Mouse (Mus musculus): ENCODE data around the gene Sltm. TPM values are rescaled to one million over a fixed set of nuclear protein-coding genes. Genes with fewer than 3 reads are reported as not detected.

Sltm gene
- polyA plus RNA-seq, 1 experiment from 2014 or later = 64.8 TPM

DNA sequence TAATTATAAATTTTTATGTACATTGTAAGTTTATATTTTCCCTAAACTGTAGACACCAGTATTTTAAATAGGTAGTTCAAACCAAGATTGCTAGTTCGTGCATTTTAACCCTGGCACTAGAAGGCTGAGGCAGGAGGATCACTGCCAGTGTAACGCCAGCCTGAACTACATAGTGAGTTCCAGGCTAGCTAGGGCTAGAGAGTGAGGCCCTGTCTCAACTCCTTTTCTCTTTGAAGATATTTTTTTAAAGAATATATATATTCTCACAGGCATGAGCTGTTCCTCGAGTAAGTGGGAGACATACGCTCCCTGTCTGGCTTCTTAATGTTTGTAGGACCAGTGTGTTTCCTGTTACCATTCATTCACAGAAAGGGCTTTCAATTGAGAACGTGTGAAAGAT is 14.2 kb downstream of the Sltm start:
- no peak overlapping the region for H3K4me3 ChIP-seq
- H3K27me3 ChIP-seq = no peaks in the 10 kb centered on the region
- no peak overlapping the region for H3K4me2 ChIP-seq (replicated peaks)
- H3K36me3 ChIP-seq = peaks cover 30% of the 10 kb centered on the region
- WGBS = 88% methylated on average over 5 of the region's 5 CpGs
- no peaks in the 10 kb centered on the region for H3K4me1 ChIP-seq
- H3K9me3 ChIP-seq = peaks cover 14% of the 10 kb centered on the region
- no peak overlapping the region for H3K27ac ChIP-seq
- no peak for ATAC-seq (ENCODE audit: low FRiP score, low read depth)
- no peak overlapping the region for H3K9ac ChIP-seq

DNA sequence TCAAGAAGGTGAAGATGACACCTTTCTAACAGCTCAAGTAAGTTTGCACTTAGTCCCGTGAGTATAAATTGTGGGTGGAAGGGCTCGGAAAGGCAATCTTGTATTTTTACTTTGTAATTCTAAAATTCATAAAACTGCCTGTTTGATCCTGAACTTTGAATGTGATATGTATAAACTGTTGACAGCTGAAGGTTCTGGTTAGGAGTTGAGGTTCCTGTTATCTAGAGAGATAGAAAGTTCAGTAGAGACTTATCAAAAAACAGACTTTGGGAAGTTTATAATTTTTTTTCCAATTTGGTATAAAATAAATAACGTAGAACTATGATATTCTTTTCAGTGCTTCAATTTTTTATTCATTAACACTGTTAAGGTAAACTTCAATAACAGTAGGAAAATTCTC is 20.3 kb downstream of the Sltm start:
- H3K27me3 ChIP-seq = no peaks in the 10 kb centered on the region
- no peak overlapping the region for H3K27ac ChIP-seq
- peaks cover 22% of the 10 kb centered on the region for H3K36me3 ChIP-seq
- no peak overlapping the region for H3K4me2 ChIP-seq (replicated peaks)
- H3K9ac ChIP-seq = no peak overlapping the region
- H3K4me1 ChIP-seq = no peaks in the 10 kb centered on the region
- WGBS = 94% methylated on average over 3 of the region's 3 CpGs
- no peak overlapping the region for H3K4me3 ChIP-seq
- no peaks in the 10 kb centered on the region for H3K9me3 ChIP-seq
- ATAC-seq (ENCODE audit: low FRiP score, low read depth) = no peak

DNA sequence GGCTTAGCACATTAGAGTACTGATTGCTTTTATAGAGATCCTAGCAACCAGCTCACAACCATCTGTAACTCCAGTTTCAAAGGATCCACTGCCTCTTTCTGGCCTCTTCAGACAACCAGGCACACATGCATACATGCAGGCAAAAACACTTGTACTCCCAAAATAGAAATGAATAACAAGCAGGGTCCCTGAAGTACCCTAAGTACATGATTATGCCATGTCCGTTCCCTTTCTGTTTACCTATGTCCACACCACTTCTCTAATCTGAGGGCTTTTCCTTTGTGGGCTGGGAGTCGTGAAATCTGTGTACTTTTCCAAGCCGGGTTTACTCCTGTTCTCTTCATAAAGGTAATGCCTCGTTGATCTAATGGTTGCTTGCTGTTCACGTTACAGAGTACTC is 25.1 kb downstream of the Sltm start:
- Histone ChIP-seq H3K27me3 (no peaks in the 10 kb centered on the region), H3K4me3 (no peak overlapping the region), H3K9me3 (no peaks in the 10 kb centered on the region), H3K4me1 (no peaks in the 10 kb centered on the region), H3K4me2 (replicated peaks) (no peak overlapping the region), H3K36me3 (peaks cover 30% of the 10 kb centered on the region), H3K27ac (no peak overlapping the region), H3K9ac (no peak overlapping the region)
- WGBS = 86% methylated on average over 5 of the region's 5 CpGs
- no peak for ATAC-seq (ENCODE audit: low FRiP score, low read depth)

DNA sequence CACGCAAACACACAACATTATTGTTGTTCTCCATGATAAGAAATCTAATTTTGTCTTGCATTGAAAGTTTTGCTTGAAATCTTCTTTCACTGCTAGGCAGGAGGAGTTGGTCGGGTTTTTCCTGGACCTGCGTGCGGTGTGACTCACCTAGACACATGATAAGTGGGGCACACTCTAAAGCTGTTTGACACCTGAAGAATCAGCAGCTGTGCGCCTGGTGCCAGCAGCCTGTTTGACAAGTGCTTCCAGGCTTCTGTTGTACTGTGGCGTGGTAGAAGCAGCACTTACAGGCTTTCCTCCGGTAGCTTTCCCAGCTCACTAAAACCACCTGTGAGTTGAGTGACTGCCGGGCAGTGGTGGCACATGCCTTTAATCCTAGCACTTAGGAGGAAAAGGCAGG is 27.8 kb downstream of the Sltm start:
- H3K4me2 ChIP-seq (replicated peaks) = no peak overlapping the region
- no peak overlapping the region for H3K27ac ChIP-seq
- peaks cover 43% of the 10 kb centered on the region for H3K36me3 ChIP-seq
- ATAC-seq (ENCODE audit: low FRiP score, low read depth) = no peak
- H3K9me3 ChIP-seq = no peaks in the 10 kb centered on the region
- no peak overlapping the region for H3K4me3 ChIP-seq
- H3K4me1 ChIP-seq = no peaks in the 10 kb centered on the region
- WGBS = 85% methylated on average over 8 of the region's 8 CpGs
- no peak overlapping the region for H3K9ac ChIP-seq
- no peaks in the 10 kb centered on the region for H3K27me3 ChIP-seq

DNA sequence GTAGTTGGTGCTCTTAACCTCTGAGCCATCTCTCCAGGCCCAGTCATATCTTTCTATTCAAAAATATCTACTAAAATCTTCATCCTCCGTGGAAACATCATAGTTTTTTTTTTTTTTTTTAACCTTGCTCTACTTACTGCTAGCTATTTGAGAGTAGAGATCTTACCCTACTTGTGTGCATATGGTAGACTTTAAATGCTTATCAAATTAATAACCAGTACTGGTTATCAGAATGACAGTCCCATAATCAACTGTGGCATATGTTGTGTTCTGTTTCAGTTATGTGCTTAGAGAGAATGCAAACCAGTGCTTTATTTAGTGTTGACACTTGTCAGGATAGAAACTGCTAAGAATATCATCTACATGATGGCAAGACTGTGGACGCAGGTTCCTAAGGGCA is 35.6 kb downstream of the Sltm start:
- Histone ChIP-seq H3K4me3 (no peak overlapping the region), H3K4me2 (replicated peaks) (no peak overlapping the region), H3K4me1 (no peaks in the 10 kb centered on the region), H3K27me3 (no peaks in the 10 kb centered on the region), H3K36me3 (peaks cover 67% of the 10 kb centered on the region), H3K9me3 (no peaks in the 10 kb centered on the region), H3K27ac (no peak overlapping the region), H3K9ac (no peak overlapping the region)
- ATAC-seq (ENCODE audit: low FRiP score, low read depth) = no peak
- WGBS = 92% methylated on average over 2 of the region's 2 CpGs

DNA sequence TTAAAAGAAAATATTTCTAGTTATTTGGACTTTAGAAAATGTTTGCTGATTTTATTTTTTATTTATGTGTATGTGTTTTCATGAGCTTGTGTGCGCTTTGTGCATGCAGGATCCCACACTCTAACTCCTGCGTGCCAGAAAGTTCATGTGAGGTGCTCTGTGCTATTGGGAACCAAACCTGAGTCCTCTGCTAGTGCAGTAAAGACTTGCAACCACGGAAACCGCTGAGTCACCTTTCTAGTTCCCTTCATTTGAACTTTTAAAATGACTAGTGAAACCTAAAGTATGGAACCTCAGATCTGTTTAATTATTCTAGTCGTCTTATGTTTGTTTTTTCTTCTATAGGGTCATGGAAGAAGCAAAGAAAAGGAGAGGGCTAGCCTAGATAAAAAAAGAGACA is 38.4 kb downstream of the Sltm start:
- H3K36me3 ChIP-seq = peaks cover 69% of the 10 kb centered on the region
- ATAC-seq (ENCODE audit: low FRiP score, low read depth) = no peak
- H3K9ac ChIP-seq = no peak overlapping the region
- H3K27ac ChIP-seq = no peak overlapping the region
- 95% methylated on average over 5 of the region's 5 CpGs for WGBS
- no peaks in the 10 kb centered on the region for H3K4me1 ChIP-seq
- no peaks in the 10 kb centered on the region for H3K27me3 ChIP-seq
- H3K4me2 ChIP-seq (replicated peaks) = no peak overlapping the region
- no peaks in the 10 kb centered on the region for H3K9me3 ChIP-seq
- H3K4me3 ChIP-seq = no peak overlapping the region

DNA sequence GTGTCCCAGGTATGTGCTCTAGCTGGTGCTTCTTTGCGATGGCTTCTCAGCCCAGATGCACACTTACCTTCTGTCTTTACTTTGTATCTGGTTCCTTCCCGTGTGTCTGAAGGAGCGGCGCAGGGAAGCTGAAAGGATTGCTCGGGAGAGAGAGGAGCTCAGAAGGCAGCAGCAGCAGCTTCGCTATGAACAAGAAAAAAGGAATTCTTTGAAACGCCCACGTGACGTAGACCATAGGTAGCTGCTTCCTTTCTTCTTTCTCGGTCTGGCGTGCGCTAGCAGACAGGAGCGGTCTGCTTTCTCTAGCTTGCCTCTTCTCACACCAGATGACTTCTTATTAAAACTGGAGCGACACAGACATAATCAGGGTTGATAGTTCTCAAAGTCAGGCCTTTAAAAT is 42.1 kb downstream of the Sltm start:
- 92% methylated on average over 14 of the region's 14 CpGs for WGBS
- ATAC-seq (ENCODE audit: low FRiP score, low read depth) = no peak
- Histone ChIP-seq H3K4me3 (no peak overlapping the region), H3K36me3 (peaks cover 86% of the 10 kb centered on the region), H3K9ac (no peak overlapping the region), H3K4me2 (replicated peaks) (no peak overlapping the region), H3K27ac (no peak overlapping the region), H3K27me3 (no peaks in the 10 kb centered on the region), H3K9me3 (no peaks in the 10 kb centered on the region), H3K4me1 (no peaks in the 10 kb centered on the region)

DNA sequence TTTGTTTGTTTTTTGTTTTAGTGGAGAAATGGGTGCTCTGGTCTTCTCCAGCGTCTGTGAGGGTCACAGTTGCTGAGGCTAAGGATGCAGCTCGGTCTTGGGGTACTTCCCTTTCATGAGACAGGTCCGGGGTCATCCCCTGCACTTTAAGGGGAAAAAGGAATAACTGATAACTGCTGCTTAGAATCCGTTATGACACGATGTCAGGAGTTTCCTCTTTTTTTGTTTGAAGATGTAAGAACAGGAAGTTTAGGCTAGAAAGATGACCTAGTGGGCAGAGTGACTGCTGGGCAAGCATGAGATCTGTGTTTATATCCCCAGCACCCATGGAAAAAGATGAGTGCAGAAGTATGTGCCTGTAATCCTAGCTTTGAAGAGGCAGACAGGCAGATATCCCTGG is 42.6 kb downstream of the Sltm start:
- ATAC-seq (ENCODE audit: low FRiP score, low read depth) = no peak
- H3K36me3 ChIP-seq = peaks cover 87% of the 10 kb centered on the region
- H3K9ac ChIP-seq = no peak overlapping the region
- H3K9me3 ChIP-seq = no peaks in the 10 kb centered on the region
- WGBS = 94% methylated on average over 5 of the region's 5 CpGs
- H3K4me2 ChIP-seq (replicated peaks) = no peak overlapping the region
- no peaks in the 10 kb centered on the region for H3K4me1 ChIP-seq
- no peaks in the 10 kb centered on the region for H3K27me3 ChIP-seq
- no peak overlapping the region for H3K4me3 ChIP-seq
- H3K27ac ChIP-seq = no peak overlapping the region

DNA sequence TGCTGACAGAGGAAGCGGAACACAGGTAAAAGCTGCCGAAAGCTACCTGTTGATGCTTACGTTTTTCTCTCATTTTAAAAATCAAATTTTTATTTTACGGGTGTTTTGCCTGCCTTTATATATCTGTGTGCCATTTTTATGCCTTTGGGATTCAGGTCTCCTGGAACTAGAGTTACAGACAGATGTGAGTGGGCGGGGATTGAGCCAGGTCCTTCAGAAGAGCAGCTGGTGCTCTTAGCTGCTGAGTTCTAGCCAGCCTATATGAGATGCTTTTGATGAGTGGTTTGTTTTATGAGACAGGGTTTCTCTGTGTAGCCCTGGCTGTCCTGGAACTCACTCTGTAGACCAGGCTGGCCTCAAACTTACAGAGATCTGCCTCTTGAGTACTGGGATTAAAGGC is 44.6 kb downstream of the Sltm start:
- Histone ChIP-seq H3K36me3 (peaks cover 88% of the 10 kb centered on the region), H3K27me3 (no peaks in the 10 kb centered on the region), H3K9ac (no peak overlapping the region), H3K27ac (no peak overlapping the region), H3K4me2 (replicated peaks) (no peak overlapping the region), H3K4me3 (no peak overlapping the region), H3K9me3 (no peaks in the 10 kb centered on the region), H3K4me1 (no peaks in the 10 kb centered on the region)
- no peak for ATAC-seq (ENCODE audit: low FRiP score, low read depth)
- 93% methylated on average over 5 of the region's 5 CpGs for WGBS

DNA sequence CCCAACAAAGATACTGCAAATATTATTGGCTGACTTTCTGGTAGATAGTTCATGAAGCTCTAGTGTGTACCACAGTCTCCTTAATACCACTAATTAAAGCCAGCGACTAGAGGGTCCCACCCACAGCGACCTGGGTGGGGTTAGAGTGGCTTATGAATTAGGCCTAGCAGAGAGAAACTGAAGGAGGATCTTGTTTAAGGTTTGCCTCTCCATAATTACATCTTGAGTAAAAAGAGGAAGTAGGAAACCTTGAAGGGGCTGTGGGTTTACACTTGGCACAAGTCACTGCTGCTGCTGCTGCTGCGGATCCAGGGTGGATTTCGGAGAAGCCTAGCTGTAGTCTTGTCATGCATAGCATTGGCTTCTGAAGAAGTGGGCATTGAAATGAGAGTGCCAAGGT is 48.2 kb downstream of the Sltm start:
- WGBS = 81% methylated on average over 4 of the region's 4 CpGs
- Histone ChIP-seq H3K9ac (no peak overlapping the region), H3K9me3 (no peaks in the 10 kb centered on the region), H3K27ac (no peak overlapping the region), H3K4me3 (no peak overlapping the region), H3K27me3 (no peaks in the 10 kb centered on the region), H3K36me3 (peaks cover 96% of the 10 kb centered on the region), H3K4me1 (no peaks in the 10 kb centered on the region), H3K4me2 (replicated peaks) (no peak overlapping the region)
- ATAC-seq (ENCODE audit: low FRiP score, low read depth) = no peak

DNA sequence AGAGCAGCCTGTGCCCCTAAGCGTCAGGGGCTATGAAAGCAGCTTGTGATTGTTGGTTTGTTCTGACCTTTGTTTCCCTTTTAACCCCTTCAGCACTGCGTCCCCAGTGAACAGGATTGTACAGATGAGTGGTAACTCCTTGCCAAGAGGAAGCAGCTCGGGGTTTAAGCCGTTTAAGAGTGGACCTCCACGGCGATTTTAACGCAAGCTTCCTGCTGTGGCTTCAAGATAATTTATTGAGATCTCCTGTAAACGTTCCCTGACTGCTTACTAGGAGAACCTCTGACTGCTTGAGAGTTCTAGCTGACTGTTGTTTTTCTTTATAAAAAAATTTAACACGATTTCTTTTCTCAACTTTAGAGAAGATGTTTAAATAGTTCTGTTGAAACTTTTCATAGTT is 48.9 kb downstream of the Sltm start:
- 43% methylated on average over 9 of the region's 9 CpGs for WGBS
- Histone ChIP-seq H3K4me1 (no peaks in the 10 kb centered on the region), H3K27me3 (no peaks in the 10 kb centered on the region), H3K27ac (no peak overlapping the region), H3K36me3 (peaks cover 94% of the 10 kb centered on the region), H3K9ac (no peak overlapping the region), H3K4me3 (no peak overlapping the region), H3K9me3 (no peaks in the 10 kb centered on the region), H3K4me2 (replicated peaks) (no peak overlapping the region)
- ATAC-seq (ENCODE audit: low FRiP score, low read depth) = no peak

DNA sequence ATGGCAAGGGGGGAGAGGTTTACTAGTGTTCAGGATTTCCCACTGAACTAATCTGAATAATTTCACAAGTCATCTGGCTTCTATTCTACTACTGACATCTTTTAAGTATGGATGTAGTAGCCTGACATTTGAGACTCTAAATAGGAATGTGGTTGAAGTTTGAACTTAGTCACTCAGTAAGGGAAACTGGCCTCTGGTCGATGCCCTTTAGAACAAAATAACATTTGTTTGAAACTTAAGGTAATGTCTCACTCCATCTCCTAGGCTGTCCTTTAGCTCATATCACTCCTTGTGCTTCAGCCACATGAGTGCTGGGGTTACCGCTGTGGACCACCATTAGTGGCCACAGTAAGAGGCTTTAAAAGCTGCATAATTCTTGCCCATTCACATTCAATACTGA is 55.7 kb downstream of the Sltm start:
- Histone ChIP-seq H3K4me3 (no peak overlapping the region), H3K9me3 (no peaks in the 10 kb centered on the region), H3K9ac (no peak overlapping the region), H3K36me3 (peaks cover 38% of the 10 kb centered on the region), H3K4me1 (no peaks in the 10 kb centered on the region), H3K27ac (no peak overlapping the region), H3K27me3 (no peaks in the 10 kb centered on the region), H3K4me2 (replicated peaks) (no peak overlapping the region)
- no peak for ATAC-seq (ENCODE audit: low FRiP score, low read depth)
- 96% methylated on average over 2 of the region's 2 CpGs for WGBS

DNA sequence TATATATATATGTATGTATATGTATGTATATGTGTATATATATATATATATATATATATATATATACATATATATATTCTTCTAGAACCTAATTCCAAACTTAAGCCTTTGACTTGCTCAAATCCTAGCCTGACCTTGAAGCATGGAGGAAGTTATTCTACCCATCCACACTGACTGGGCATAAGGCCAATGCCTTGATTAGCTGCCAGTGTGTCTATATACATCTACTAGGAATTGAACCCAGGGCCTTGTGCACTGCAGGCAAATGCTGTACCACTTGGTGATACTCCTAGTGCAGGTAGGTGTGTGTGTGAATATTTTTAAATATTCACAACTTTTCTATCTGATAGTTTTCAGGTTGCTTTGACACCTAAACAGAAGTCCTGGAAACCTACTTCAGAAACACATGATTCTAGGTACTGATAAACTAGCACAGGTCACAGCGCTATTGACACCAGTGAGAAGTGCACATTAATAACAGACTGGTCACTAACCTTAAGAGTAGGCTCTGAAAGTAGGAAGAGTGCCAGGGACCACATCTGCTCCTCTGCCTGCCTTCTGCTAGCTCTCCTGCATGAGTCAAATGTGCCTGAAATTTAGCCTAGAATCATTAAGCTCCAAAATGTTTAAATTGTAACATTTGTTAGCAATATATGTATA is 59.8 kb downstream of the Sltm start:
- 89% methylated on average over 1 of the region's 1 CpGs for WGBS
- ATAC-seq (ENCODE audit: low FRiP score, low read depth) = no peak

More for the DNA sequence above, 59.8 kb downstream of the Sltm start:
- Histone ChIP-seq H3K27me3 (no peaks in the 10 kb centered on the region), H3K4me2 (replicated peaks) (no peak overlapping the region), H3K4me1 (no peaks in the 10 kb centered on the region), H3K4me3 (no peak overlapping the region), H3K9me3 (no peaks in the 10 kb centered on the region), H3K36me3 (peaks cover 26% of the 10 kb centered on the region), H3K9ac (no peak overlapping the region), H3K27ac (no peak overlapping the region)

Measured in limb, embryonic 13.5 days (tissue).